Mouse (Mus musculus): ENCODE data around the gene Fuca1. TPM values are rescaled to one million over a fixed set of nuclear protein-coding genes. Genes with fewer than 3 reads are reported as not detected.
A peak's percentile ranks its signal among the peaks of the same experiment; 100 is the strongest.

Fuca1 gene
- polyA plus RNA-seq, 1 experiment from 2014 or later, result 98.7 TPM

DNA sequence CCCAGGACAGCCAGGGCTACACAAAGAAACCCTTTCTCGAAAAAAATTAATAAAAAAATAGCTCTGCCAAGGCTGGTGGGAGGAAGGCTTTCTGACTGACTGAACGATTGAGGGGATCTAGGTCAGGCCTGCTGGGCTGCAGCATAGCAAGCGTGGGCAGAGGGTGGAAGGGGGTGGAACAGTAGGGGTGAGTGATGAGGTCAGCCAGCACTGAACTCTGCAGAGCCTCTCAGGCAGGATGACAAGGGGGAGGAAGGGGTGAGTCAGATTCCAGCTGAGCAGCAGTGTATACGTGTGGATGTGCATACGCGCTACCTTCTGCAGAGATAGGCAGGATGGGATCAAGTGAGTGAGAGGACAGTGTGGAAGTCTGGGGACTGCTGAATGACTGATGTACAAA, 29.4 kb downstream of the Fuca1 start:
- DNase-seq (ENCODE audit: low spot score) (peak; percentile 45), ATAC-seq (replicated peaks; ENCODE audit: low FRiP score, low read depth) (no peak; the same call in 1 of the 2 replicates)
- H3K4me2 ChIP-seq (ENCODE audit: low read length), result no peak overlapping the region
- TF ChIP-seq CTCF (IDR thresholded peaks at IDR 0.05; ENCODE audit: low read depth), result no peak
- H3K27me3 ChIP-seq (ENCODE audit: insufficient read depth, low read length), result no peaks in the 10 kb centered on the region
- 18% methylated on average over 6 of the region's 6 CpGs for WGBS
- no peaks in the 10 kb centered on the region for H3K9me3 ChIP-seq (replicated peaks; ENCODE audit: low read length)
- no peak overlapping the region for H3K4me3 ChIP-seq (replicated peaks; ENCODE audit: low read depth, low read length)
- peak overlapping the region; percentile 31; the same call in 1 of the 2 replicates for H3K27ac ChIP-seq
- H3K9ac ChIP-seq (ENCODE audit: low read depth, low read length), result no peak overlapping the region
- H3K4me1 ChIP-seq (replicated peaks; ENCODE audit: insufficient read depth, low read length), result peaks cover 12% of the 10 kb centered on the region; the same call in 1 of the 2 replicates
- peaks cover 6% of the 10 kb centered on the region; the same call in 1 of the 2 replicates for H3K36me3 ChIP-seq (ENCODE audit: insufficient read depth, low read length)

DNA sequence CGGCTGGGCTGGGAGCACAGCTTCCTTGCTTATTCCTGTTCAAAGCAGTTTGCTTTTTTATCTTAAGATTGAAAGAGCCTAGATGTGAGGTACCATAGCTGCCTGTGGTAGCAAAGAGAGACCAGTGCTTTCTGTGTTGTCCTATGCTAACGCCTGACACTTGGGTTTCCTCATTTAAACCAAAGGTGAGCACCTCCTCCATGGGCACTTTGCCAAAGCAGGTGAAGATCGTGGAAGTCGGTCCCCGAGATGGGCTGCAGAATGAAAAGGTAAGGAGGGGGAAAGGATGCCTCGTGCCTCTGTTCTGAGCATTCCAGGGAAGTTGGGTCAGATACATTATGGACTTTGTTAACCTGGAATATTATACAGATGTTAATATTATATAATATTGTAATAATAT, 29.8 kb downstream of the Fuca1 start:
- DNase-seq (ENCODE audit: low spot score) (no peak), ATAC-seq (replicated peaks; ENCODE audit: low FRiP score, low read depth) (no peak)
- H3K27ac ChIP-seq, result 0 out of 2 replicates have a peak overlapping the region, but pooled peaks have one; percentile 31
- no peak for TF ChIP-seq CTCF (IDR thresholded peaks at IDR 0.05; ENCODE audit: low read depth)
- peaks cover 6% of the 10 kb centered on the region for H3K36me3 ChIP-seq (ENCODE audit: insufficient read depth, low read length)
- H3K4me3 ChIP-seq (replicated peaks; ENCODE audit: low read depth, low read length), result no peak overlapping the region
- no peaks in the 10 kb centered on the region for H3K9me3 ChIP-seq (replicated peaks; ENCODE audit: low read length)
- 67% methylated on average over 6 of the region's 6 CpGs for WGBS
- H3K4me1 ChIP-seq (replicated peaks; ENCODE audit: insufficient read depth, low read length), result peaks cover 12% of the 10 kb centered on the region; the same call in 1 of the 2 replicates
- H3K9ac ChIP-seq (ENCODE audit: low read depth, low read length), result no peak overlapping the region
- H3K27me3 ChIP-seq (ENCODE audit: insufficient read depth, low read length), result no peaks in the 10 kb centered on the region
- no peak overlapping the region for H3K4me2 ChIP-seq (ENCODE audit: low read length)

DNA sequence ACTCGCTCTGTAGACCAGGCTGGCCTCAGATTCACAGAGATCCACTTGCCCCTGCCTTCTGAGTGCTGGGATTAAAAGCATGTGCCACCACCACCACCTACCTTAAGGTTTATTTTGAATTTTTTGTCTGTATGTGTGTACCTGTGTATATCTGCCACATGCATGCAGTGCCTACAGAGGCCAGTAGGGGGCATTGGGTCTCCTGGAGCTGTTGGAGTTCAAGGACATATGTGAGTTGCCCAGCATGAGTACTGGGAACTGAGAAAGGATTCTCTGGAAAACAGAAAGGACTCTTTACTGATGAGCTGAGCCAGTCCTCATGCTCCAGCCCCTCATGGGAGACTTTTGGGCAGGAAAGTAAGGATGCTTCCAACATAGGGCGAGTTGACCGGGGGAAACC, 31.0 kb downstream of the Fuca1 start:
- Histone ChIP-seq H3K27ac (no peak overlapping the region), H3K9me3 (replicated peaks; ENCODE audit: low read length) (no peaks in the 10 kb centered on the region), H3K4me1 (replicated peaks; ENCODE audit: insufficient read depth, low read length) (0 out of 2 replicates have a peak, but pooled peaks cover 7% of the 10 kb centered on the region), H3K9ac (ENCODE audit: low read depth, low read length) (no peak overlapping the region), H3K27me3 (ENCODE audit: insufficient read depth, low read length) (no peaks in the 10 kb centered on the region), H3K36me3 (ENCODE audit: insufficient read depth, low read length) (peaks cover 13% of the 10 kb centered on the region), H3K4me2 (ENCODE audit: low read length) (no peak overlapping the region), H3K4me3 (replicated peaks; ENCODE audit: low read depth, low read length) (no peak overlapping the region)
- peak; percentile 54 for TF ChIP-seq CTCF (IDR thresholded peaks at IDR 0.05; ENCODE audit: low read depth)
- ATAC-seq (replicated peaks; ENCODE audit: low FRiP score, low read depth) (no peak), DNase-seq (ENCODE audit: low spot score) (no peak)
- 96% methylated on average over 3 of the region's 3 CpGs for WGBS

DNA sequence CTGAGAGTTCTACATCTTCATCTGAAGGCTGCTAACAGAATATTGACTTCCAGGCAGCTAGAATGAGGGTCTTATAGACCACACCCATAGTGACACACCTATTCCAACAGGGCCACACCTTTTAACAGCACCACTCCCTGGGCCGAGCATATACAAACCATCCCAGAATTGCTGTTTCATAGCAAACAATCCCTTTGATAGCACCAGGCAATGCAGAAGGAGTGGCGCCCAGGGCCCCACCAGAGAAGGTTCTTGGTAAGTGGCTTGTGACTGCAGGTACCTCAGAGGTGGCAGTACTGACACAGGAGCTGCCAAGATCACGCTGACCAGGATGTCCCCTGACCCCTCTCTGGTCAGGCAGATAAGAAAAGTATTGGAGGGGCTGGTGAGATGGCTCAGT, 32.6 kb downstream of the Fuca1 start:
- H3K4me2 ChIP-seq (ENCODE audit: low read length), result no peak overlapping the region
- DNase-seq (ENCODE audit: low spot score), result no peak
- 89% methylated on average over 3 of the region's 3 CpGs for WGBS
- no peak for ATAC-seq (replicated peaks; ENCODE audit: low FRiP score, low read depth)
- H3K27ac ChIP-seq, result no peak overlapping the region
- TF ChIP-seq CTCF (IDR thresholded peaks at IDR 0.05; ENCODE audit: low read depth), result no peak
- H3K9ac ChIP-seq (ENCODE audit: low read depth, low read length), result no peak overlapping the region
- H3K36me3 ChIP-seq (ENCODE audit: insufficient read depth, low read length), result peaks cover 20% of the 10 kb centered on the region
- no peak overlapping the region for H3K4me3 ChIP-seq (replicated peaks; ENCODE audit: low read depth, low read length)
- H3K9me3 ChIP-seq (replicated peaks; ENCODE audit: low read length), result no peaks in the 10 kb centered on the region
- H3K27me3 ChIP-seq (ENCODE audit: insufficient read depth, low read length), result no peaks in the 10 kb centered on the region
- H3K4me1 ChIP-seq (replicated peaks; ENCODE audit: insufficient read depth, low read length), result 0 out of 2 replicates have a peak, but pooled peaks cover 2% of the 10 kb centered on the region

DNA sequence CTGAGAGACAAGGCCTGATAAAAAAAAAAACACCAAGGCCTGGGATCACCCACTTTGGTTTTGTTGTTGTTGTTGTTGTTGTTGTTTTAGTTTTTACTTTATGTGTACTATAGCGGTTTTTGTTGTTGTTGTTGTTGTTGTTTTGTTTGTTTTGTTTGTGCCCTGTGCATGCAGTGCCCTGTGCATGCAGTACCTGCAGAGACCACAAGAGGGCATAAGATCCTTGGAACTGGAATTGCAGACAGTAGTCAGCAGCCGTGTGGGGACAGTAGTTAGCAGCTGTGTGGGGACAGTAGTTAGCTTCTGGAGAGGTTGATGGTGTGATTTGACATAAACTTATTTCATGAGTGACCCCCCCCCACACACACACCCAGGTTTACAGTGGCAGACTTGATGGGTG, 33.7 kb downstream of the Fuca1 start:
- TF ChIP-seq CTCF (IDR thresholded peaks at IDR 0.05; ENCODE audit: low read depth), result peak; percentile 93
- no peaks in the 10 kb centered on the region for H3K9me3 ChIP-seq (replicated peaks; ENCODE audit: low read length)
- H3K27me3 ChIP-seq (ENCODE audit: insufficient read depth, low read length), result no peaks in the 10 kb centered on the region
- 7% methylated on average over 2 of the region's 2 CpGs for WGBS
- H3K4me3 ChIP-seq (replicated peaks; ENCODE audit: low read depth, low read length), result no peak overlapping the region
- peak; percentile 76 for DNase-seq (ENCODE audit: low spot score)
- no peak overlapping the region for H3K4me2 ChIP-seq (ENCODE audit: low read length)
- no peak overlapping the region for H3K27ac ChIP-seq
- ATAC-seq (replicated peaks; ENCODE audit: low FRiP score, low read depth), result no peak
- H3K9ac ChIP-seq (ENCODE audit: low read depth, low read length), result no peak overlapping the region
- peaks cover 27% of the 10 kb centered on the region for H3K36me3 ChIP-seq (ENCODE audit: insufficient read depth, low read length)
- H3K4me1 ChIP-seq (replicated peaks; ENCODE audit: insufficient read depth, low read length), result no peaks in the 10 kb centered on the region

DNA sequence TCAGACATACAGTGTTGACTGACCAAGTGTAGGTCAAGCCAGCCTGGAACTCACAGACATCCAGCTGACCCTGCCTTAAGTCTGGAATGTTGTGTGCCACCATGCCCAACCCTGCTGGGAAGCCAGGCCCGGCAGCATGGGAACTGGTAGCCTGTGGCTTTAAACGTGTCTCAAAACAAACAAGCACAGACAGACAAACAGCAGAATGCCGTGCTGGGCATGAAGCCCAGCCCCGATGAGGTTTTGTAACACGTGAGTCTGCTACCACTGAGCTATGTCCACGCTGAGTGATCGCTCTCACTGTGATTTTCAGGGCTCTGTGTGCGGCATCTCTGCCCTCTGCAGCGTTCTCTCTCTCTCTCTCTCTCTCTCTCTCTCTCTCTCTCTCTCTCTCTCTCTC, 35.4 kb downstream of the Fuca1 start:
- TF ChIP-seq CTCF (IDR thresholded peaks at IDR 0.05; ENCODE audit: low read depth), result no peak
- no peak overlapping the region for H3K4me3 ChIP-seq (replicated peaks; ENCODE audit: low read depth, low read length)
- 89% methylated on average over 9 of the region's 9 CpGs for WGBS
- H3K36me3 ChIP-seq (ENCODE audit: insufficient read depth, low read length), result peaks cover 35% of the 10 kb centered on the region
- no peak for ATAC-seq (replicated peaks; ENCODE audit: low FRiP score, low read depth)
- no peaks in the 10 kb centered on the region for H3K27me3 ChIP-seq (ENCODE audit: insufficient read depth, low read length)
- no peak overlapping the region for H3K9ac ChIP-seq (ENCODE audit: low read depth, low read length)
- no peaks in the 10 kb centered on the region for H3K9me3 ChIP-seq (replicated peaks; ENCODE audit: low read length)
- no peak overlapping the region for H3K27ac ChIP-seq
- no peak overlapping the region for H3K4me2 ChIP-seq (ENCODE audit: low read length)
- no peak for DNase-seq (ENCODE audit: low spot score)
- no peaks in the 10 kb centered on the region for H3K4me1 ChIP-seq (replicated peaks; ENCODE audit: insufficient read depth, low read length)

DNA sequence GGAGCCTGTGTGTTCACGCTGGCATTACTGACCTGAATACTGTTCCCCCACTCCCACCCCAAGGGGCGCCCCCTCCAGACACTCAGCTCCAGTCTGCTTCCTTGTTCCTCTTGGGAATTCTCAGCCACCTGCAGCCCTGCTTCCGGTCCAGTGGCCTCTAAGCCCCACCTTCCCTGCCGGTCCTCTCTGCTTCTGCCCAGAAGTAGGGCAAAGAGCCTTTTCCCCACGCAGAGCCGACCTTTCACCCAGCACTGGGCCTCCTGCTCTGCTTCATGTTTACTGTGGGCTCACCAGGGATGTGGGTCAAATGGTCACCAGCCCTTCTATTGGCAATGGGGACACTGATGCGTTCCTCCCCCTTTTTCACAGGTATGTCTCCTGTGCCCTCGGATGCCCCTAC, 37.8 kb downstream of the Fuca1 start:
- Histone ChIP-seq H3K4me2 (ENCODE audit: low read length) (no peak overlapping the region), H3K27ac (peak overlapping the region; percentile 47; the same call in 1 of the 2 replicates)
- peak; percentile 75 for ATAC-seq (replicated peaks; ENCODE audit: low FRiP score, low read depth)

More for the DNA sequence above, 37.8 kb downstream of the Fuca1 start:
- no peak for TF ChIP-seq CTCF (IDR thresholded peaks at IDR 0.05; ENCODE audit: low read depth)
- WGBS, result 43% methylated on average over 8 of the region's 8 CpGs
- Histone ChIP-seq H3K9me3 (replicated peaks; ENCODE audit: low read length) (no peaks in the 10 kb centered on the region), H3K4me3 (replicated peaks; ENCODE audit: low read depth, low read length) (no peak overlapping the region), H3K27me3 (ENCODE audit: insufficient read depth, low read length) (no peaks in the 10 kb centered on the region), H3K9ac (ENCODE audit: low read depth, low read length) (no peak overlapping the region), H3K36me3 (ENCODE audit: insufficient read depth, low read length) (peaks cover 32% of the 10 kb centered on the region), H3K4me1 (replicated peaks; ENCODE audit: insufficient read depth, low read length) (no peaks in the 10 kb centered on the region)
- no peak for DNase-seq (ENCODE audit: low spot score)
